Mouse (Mus musculus): ENCODE measurements around the gene Cyld. TPM values are rescaled to one million over a fixed set of nuclear protein-coding genes. Genes with fewer than 3 reads are reported as not detected.
A peak's percentile ranks its signal among the peaks of the same experiment; 100 is the strongest.
"Not testable (repeated sequence)": the region's sequence is repeated elsewhere in the genome, so short reads cannot be mapped to it uniquely, and the experiment has no call there.

Cyld gene
- polyA plus RNA-seq, 1 experiment from 2014 or later: 6.1 TPM

- Histone ChIP-seq H3K4me1 (replicated peaks) (no peaks in the 10 kb centered on the region), H3K4me2 (no peak overlapping the region), H3K9me3 (replicated peaks) (no peaks in the 10 kb centered on the region), H3K36me3 (replicated peaks) (peaks cover 11% of the 10 kb centered on the region; the same call in 1 of the 2 replicates), H3K9ac (no peak overlapping the region), H3K27me3 (no peaks in the 10 kb centered on the region), H3K27ac (replicated peaks) (no peak overlapping the region), H3K4me3 (replicated peaks) (no peak overlapping the region)
- ATAC-seq (ENCODE audit: insufficient read depth): no peak
- WGBS (ENCODE audit: insufficient replicate concordance): 83% methylated on average over 2 of the region's 2 CpGs
Observed at GRCm38 (mm10) chr8:88723256-88723963, 26.6 kb downstream of the Cyld start.

GRCm38 (mm10) chr8:88755175-88755791 is 58.5 kb downstream of the Cyld start:
- no peak overlapping the region for H3K9ac ChIP-seq
- peak; percentile 44 for ATAC-seq (ENCODE audit: insufficient read depth)

GRCm38 (mm10) chr8:88761980-88762379 is 65.2 kb downstream of the Cyld start:
- no peaks in the 10 kb centered on the region for H3K36me3 ChIP-seq (replicated peaks)
- ATAC-seq (ENCODE audit: insufficient read depth): peak; percentile 66
- no peak overlapping the region for H3K4me2 ChIP-seq
- H3K4me3 ChIP-seq (replicated peaks): no peak overlapping the region
- WGBS (ENCODE audit: insufficient replicate concordance): 58% methylated on average over 12 of the region's 12 CpGs
- no peaks in the 10 kb centered on the region for H3K9me3 ChIP-seq (replicated peaks)
- 0 out of 2 replicates have a peak overlapping the region, but pooled peaks have one; percentile 14 for H3K27ac ChIP-seq (replicated peaks)
- no peaks in the 10 kb centered on the region; the same call in 1 of the 2 replicates for H3K4me1 ChIP-seq (replicated peaks)
- no peaks in the 10 kb centered on the region for H3K27me3 ChIP-seq
- no peak overlapping the region for H3K9ac ChIP-seq

More at GRCm38 (mm10) chr8:88755175-88755791, 58.5 kb downstream of the Cyld start:
- no peak overlapping the region for H3K4me3 ChIP-seq (replicated peaks)
- H3K9me3 ChIP-seq (replicated peaks): no peaks in the 10 kb centered on the region
- no peaks in the 10 kb centered on the region for H3K4me1 ChIP-seq (replicated peaks)
- no peaks in the 10 kb centered on the region for H3K27me3 ChIP-seq
- no peaks in the 10 kb centered on the region for H3K36me3 ChIP-seq (replicated peaks)
- H3K27ac ChIP-seq (replicated peaks): no peak overlapping the region
- 3% methylated on average over 14 of the region's 14 CpGs for WGBS (ENCODE audit: insufficient replicate concordance)
- peak overlapping the region; percentile 49 for H3K4me2 ChIP-seq

GRCm38 (mm10) chr8:88771241-88771640 is 74.4 kb downstream of the Cyld start:
- Histone ChIP-seq H3K27me3 (no peaks in the 10 kb centered on the region), H3K4me3 (replicated peaks) (no peak overlapping the region), H3K4me2 (no peak overlapping the region), H3K4me1 (replicated peaks) (no peaks in the 10 kb centered on the region), H3K36me3 (replicated peaks) (no peaks in the 10 kb centered on the region), H3K9ac (no peak overlapping the region), H3K27ac (replicated peaks) (no peak overlapping the region), H3K9me3 (replicated peaks) (no peaks in the 10 kb centered on the region)
- WGBS (ENCODE audit: insufficient replicate concordance): 33% methylated on average over 7 of the region's 7 CpGs
- ATAC-seq (ENCODE audit: insufficient read depth): no peak

- Histone ChIP-seq H3K4me3 (replicated peaks) (no peak overlapping the region), H3K36me3 (replicated peaks) (no peaks in the 10 kb centered on the region), H3K9ac (no peak overlapping the region), H3K4me2 (no peak overlapping the region), H3K9me3 (replicated peaks) (no peaks in the 10 kb centered on the region), H3K27ac (replicated peaks) (no peak overlapping the region), H3K4me1 (replicated peaks) (no peaks in the 10 kb centered on the region), H3K27me3 (no peaks in the 10 kb centered on the region)
- WGBS (ENCODE audit: insufficient replicate concordance): 69% methylated on average over 19 of the region's 19 CpGs
- no peak for ATAC-seq (ENCODE audit: insufficient read depth)
Observed at GRCm38 (mm10) chr8:88774593-88775297, 77.9 kb downstream of the Cyld start.

- H3K9me3 ChIP-seq (replicated peaks): no peaks in the 10 kb centered on the region
- H3K27ac ChIP-seq (replicated peaks): no peak overlapping the region
- WGBS (ENCODE audit: insufficient replicate concordance): 76% methylated on average over 7 of the region's 7 CpGs
- no peak overlapping the region for H3K4me2 ChIP-seq
- no peak for ATAC-seq (ENCODE audit: insufficient read depth)
- no peak overlapping the region for H3K9ac ChIP-seq
- no peaks in the 10 kb centered on the region for H3K36me3 ChIP-seq (replicated peaks)
- H3K4me3 ChIP-seq (replicated peaks): no peak overlapping the region
- H3K4me1 ChIP-seq (replicated peaks): no peaks in the 10 kb centered on the region
- no peaks in the 10 kb centered on the region for H3K27me3 ChIP-seq
Observed at GRCm38 (mm10) chr8:88775298-88775646, 78.4 kb downstream of the Cyld start.

- H3K9ac ChIP-seq: no peak overlapping the region
- WGBS (ENCODE audit: insufficient replicate concordance): 53% methylated on average over 3 of the region's 3 CpGs
- no peaks in the 10 kb centered on the region for H3K9me3 ChIP-seq (replicated peaks)
- no peaks in the 10 kb centered on the region for H3K4me1 ChIP-seq (replicated peaks)
- no peaks in the 10 kb centered on the region for H3K36me3 ChIP-seq (replicated peaks)
- no peak for ATAC-seq (ENCODE audit: insufficient read depth)
- H3K27ac ChIP-seq (replicated peaks): no peak overlapping the region
- H3K27me3 ChIP-seq: no peaks in the 10 kb centered on the region
- no peak overlapping the region for H3K4me3 ChIP-seq (replicated peaks)
- H3K4me2 ChIP-seq: no peak overlapping the region
Observed at GRCm38 (mm10) chr8:88780142-88780541, 83.3 kb downstream of the Cyld start.

GRCm38 (mm10) chr8:88781283-88781682 is 84.5 kb downstream of the Cyld start:
- ATAC-seq (ENCODE audit: insufficient read depth): no peak
- no peaks in the 10 kb centered on the region for H3K4me1 ChIP-seq (replicated peaks)

GRCm38 (mm10) chr8:88783722-88784121 is 86.9 kb downstream of the Cyld start:
- WGBS (ENCODE audit: insufficient replicate concordance): 68% methylated on average over 1 of the region's 1 CpGs
- Histone ChIP-seq H3K4me1 (replicated peaks) (no peaks in the 10 kb centered on the region), H3K4me3 (replicated peaks) (no peak overlapping the region), H3K9ac (no peak overlapping the region), H3K9me3 (replicated peaks) (no peaks in the 10 kb centered on the region), H3K27ac (replicated peaks) (no peak overlapping the region), H3K36me3 (replicated peaks) (no peaks in the 10 kb centered on the region), H3K4me2 (no peak overlapping the region), H3K27me3 (no peaks in the 10 kb centered on the region)
- ATAC-seq (ENCODE audit: insufficient read depth): no peak

More at GRCm38 (mm10) chr8:88781283-88781682, 84.5 kb downstream of the Cyld start:
- Histone ChIP-seq H3K9ac (no peak overlapping the region), H3K27ac (replicated peaks) (no peak overlapping the region), H3K9me3 (replicated peaks) (no peaks in the 10 kb centered on the region), H3K4me3 (replicated peaks) (no peak overlapping the region), H3K27me3 (no peaks in the 10 kb centered on the region), H3K36me3 (replicated peaks) (no peaks in the 10 kb centered on the region), H3K4me2 (no peak overlapping the region)
- 45% methylated on average over 5 of the region's 5 CpGs for WGBS (ENCODE audit: insufficient replicate concordance)

- not testable (repeated sequence) for H3K4me1 ChIP-seq (replicated peaks); H3K27me3 ChIP-seq; H3K9ac ChIP-seq; H3K9me3 ChIP-seq (replicated peaks); ATAC-seq (ENCODE audit: insufficient read depth); H3K4me3 ChIP-seq (replicated peaks); H3K27ac ChIP-seq (replicated peaks); H3K4me2 ChIP-seq; H3K36me3 ChIP-seq (replicated peaks)
- WGBS (ENCODE audit: insufficient replicate concordance): 55% methylated on average over 3 of the region's 3 CpGs
Observed at GRCm38 (mm10) chr8:88788335-88788734, 91.5 kb downstream of the Cyld start.

GRCm38 (mm10) chr8:88792691-88793323 is 96.0 kb downstream of the Cyld start:
- ATAC-seq (ENCODE audit: insufficient read depth): no peak
- Histone ChIP-seq H3K9ac (no peak overlapping the region), H3K27ac (replicated peaks) (no peak overlapping the region), H3K4me1 (replicated peaks) (no peaks in the 10 kb centered on the region), H3K4me3 (replicated peaks) (no peak overlapping the region), H3K9me3 (replicated peaks) (no peaks in the 10 kb centered on the region), H3K4me2 (no peak overlapping the region), H3K36me3 (replicated peaks) (no peaks in the 10 kb centered on the region), H3K27me3 (no peaks in the 10 kb centered on the region)
- 58% methylated on average over 8 of the region's 8 CpGs for WGBS (ENCODE audit: insufficient replicate concordance)
